Mouse (Mus musculus): ENCODE results near the gene Otub2. TPM values are rescaled to one million over a fixed set of nuclear protein-coding genes. Genes with fewer than 3 reads are reported as not detected.

The Otub2 gene
- polyA plus RNA-seq (2011; ENCODE audit: insufficient read depth, insufficient read length, low replicate concordance, missing spikeins): 9.0 and 13.3 TPM in 2 replicates

DNA sequence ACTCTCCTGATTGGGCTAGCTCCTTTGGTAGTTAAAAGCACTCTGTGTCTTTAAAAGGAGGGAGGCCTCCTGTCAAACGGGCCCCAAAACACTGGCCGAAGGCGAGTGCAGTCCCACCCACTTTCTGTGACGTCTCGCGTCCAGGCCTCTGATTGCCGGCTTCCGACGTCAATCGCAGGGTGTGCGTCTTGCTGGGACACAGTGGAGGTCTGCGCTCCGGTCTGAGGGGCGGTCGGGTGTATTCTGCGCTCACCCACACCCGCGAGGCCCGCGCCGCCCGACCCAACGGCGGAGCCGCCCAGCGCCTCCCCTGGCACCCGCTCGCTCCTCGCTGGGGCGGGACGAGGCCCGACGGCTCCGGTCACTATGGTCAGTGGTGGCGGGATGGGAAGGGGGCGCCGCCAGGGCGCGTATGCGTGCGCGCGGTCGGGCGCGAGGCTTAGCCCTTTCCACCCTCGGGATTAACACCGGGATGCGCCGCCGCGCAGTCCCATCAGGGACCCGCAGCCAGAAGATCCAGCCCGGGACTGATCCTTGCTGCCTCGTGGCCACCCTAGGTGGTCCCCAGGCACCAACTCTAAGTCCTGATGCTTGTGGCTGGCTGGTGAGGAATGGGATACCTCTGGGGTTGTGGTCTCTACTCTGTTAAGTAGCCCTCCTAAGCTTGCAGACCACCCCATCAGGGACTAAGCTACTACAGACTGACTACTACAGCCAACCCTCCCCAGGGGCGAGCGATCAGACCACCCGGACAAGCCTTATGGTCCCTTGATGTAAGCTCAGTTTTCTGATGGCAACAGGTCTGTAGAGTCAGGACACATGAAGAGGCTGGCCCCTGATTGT lies at the start of gene Otub2:
Gene Otub2, plus strand, starts transcription at position 178 of the 843 bp plus-strand sequence.
- H3K4me3 ChIP-seq (replicated peaks; ENCODE audit: control insufficient read depth, low read depth, low read length): peak within 1 kb of the TSS; percentile 73
- WGBS: 2% methylated on average over 58 of the region's 58 CpGs
- peak; percentile 81; the same call in 1 of the 2 replicates for TF ChIP-seq POLR2A (IDR thresholded peaks at IDR 0.05; ENCODE audit: borderline replicate concordance, control insufficient read depth, low read depth, low read length)
- TF ChIP-seq CTCF (IDR thresholded peaks at IDR 0.05; ENCODE audit: control insufficient read depth, insufficient read depth, low read length): no peak
- H3K27ac ChIP-seq (ENCODE audit: control insufficient read depth, insufficient read depth, low read depth, low read length, poor library complexity): peak within 1 kb of the TSS; percentile 80
- H3K4me1 ChIP-seq (ENCODE audit: control insufficient read depth, insufficient read depth, low read length): no peaks in the 10 kb centered on the region; the same call in none of the 2 replicates

DNA sequence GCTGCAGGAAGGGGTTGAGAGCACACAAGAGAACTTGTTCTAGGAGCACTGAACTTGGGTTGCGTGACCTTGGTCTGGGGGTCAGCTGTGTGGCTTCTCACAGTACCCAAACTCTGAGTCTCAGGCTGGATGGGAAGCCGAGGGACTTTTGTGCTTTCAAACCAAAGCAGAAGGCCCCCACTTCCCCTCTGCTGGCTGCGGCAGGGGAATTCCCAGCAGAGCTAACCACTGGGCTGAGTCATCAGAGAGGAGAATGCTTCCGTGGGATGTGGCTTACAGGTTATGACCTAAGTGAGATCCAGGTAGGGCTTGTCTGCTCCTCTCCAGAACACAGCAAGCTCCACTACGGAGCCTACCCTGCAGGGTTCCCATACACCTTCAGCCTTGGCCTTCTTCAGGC lies 47.3 kb upstream of the Otub2 start:
- WGBS: 5% methylated on average over 5 of the region's 5 CpGs
- H3K4me1 ChIP-seq (ENCODE audit: control insufficient read depth, insufficient read depth, low read length): peaks cover 12% of the 10 kb centered on the region
- peak overlapping the region; percentile 17 for H3K27ac ChIP-seq (ENCODE audit: control insufficient read depth, insufficient read depth, low read depth, low read length, poor library complexity)
- no peak overlapping the region for H3K4me3 ChIP-seq (replicated peaks; ENCODE audit: control insufficient read depth, low read depth, low read length)
- no peak for TF ChIP-seq POLR2A (IDR thresholded peaks at IDR 0.05; ENCODE audit: borderline replicate concordance, control insufficient read depth, low read depth, low read length)
- no peak for TF ChIP-seq CTCF (IDR thresholded peaks at IDR 0.05; ENCODE audit: control insufficient read depth, insufficient read depth, low read length)

DNA sequence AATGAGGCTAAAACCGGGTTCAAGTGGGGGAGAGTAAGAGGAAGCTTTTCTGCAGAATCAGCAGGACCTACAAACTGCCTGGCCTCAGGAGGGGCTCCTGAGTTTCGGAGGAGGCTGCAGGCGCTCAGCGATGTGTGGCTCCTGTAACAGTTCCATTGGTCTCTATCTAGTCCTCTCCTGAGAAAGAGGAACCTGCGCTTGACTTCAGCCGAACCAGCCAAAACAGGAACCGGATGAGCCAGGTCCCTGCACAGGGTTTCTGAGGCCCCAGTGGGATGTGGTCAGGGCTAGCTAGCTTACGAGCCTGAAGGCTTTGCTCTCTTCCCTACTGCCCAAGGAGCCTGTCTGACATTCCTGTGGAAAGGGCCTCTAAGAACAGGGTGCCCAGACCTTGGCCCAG lies 45.0 kb upstream of the Otub2 start:
- Histone ChIP-seq H3K27ac (ENCODE audit: control insufficient read depth, insufficient read depth, low read depth, low read length, poor library complexity) (peak overlapping the region; percentile 82), H3K4me1 (ENCODE audit: control insufficient read depth, insufficient read depth, low read length) (peaks cover 15% of the 10 kb centered on the region), H3K4me3 (replicated peaks; ENCODE audit: control insufficient read depth, low read depth, low read length) (no peak overlapping the region)
- TF ChIP-seq POLR2A (IDR thresholded peaks at IDR 0.05; ENCODE audit: borderline replicate concordance, control insufficient read depth, low read depth, low read length) (no peak), CTCF (IDR thresholded peaks at IDR 0.05; ENCODE audit: control insufficient read depth, insufficient read depth, low read length) (no peak)
- WGBS: 2% methylated on average over 8 of the region's 8 CpGs

DNA sequence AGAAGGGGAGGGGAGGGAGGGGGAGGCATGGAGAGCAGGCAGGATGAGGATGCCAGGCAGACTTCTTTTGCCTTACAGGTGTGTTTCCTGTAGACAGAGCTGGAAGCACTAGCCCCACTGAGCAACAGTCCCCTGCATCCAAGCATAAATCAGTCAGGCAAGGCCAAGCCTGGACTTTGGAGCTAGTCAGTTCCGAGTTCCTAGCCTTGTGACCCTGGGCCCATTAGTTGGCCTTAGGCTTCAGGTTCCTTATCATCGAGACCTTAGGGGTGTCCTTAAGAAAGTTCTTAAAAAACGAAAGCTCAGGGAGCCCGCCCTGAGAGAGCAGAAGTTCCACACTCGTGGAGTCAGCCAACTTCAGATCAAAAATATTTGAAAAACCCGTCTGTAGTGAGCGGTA lies 43.5 kb upstream of the Otub2 start:
- no peak overlapping the region for H3K4me3 ChIP-seq (replicated peaks; ENCODE audit: control insufficient read depth, low read depth, low read length)
- WGBS: 67% methylated on average over 7 of the region's 7 CpGs
- TF ChIP-seq CTCF (IDR thresholded peaks at IDR 0.05; ENCODE audit: control insufficient read depth, insufficient read depth, low read length) (no peak), POLR2A (IDR thresholded peaks at IDR 0.05; ENCODE audit: borderline replicate concordance, control insufficient read depth, low read depth, low read length) (no peak)
- H3K27ac ChIP-seq (ENCODE audit: control insufficient read depth, insufficient read depth, low read depth, low read length, poor library complexity): no peak overlapping the region
- peaks cover 14% of the 10 kb centered on the region for H3K4me1 ChIP-seq (ENCODE audit: control insufficient read depth, insufficient read depth, low read length)

DNA sequence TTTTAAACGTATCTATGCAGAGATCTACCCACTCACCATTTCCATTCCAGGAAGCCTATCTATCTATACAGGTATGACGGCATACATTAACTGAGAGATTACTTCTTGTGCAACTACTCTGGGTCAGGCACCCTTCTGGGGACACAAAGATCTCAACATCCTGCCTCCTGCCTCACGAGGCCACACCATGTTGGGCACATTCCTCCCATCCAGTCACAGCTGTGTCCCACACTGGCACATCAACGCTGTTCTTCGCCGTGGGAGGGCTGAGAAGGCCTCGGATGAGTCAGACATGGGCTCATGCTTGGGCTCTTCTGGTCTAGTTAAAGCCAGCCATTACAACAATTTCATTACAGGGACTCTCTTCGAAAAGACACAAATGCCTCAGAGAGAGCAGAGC lies 41.5 kb upstream of the Otub2 start:
- 77% methylated on average over 8 of the region's 8 CpGs for whole genome bisulfite sequencing
- Histone ChIP-seq H3K4me1 (ENCODE audit: control insufficient read depth, insufficient read depth, low read length) (peaks cover 10% of the 10 kb centered on the region), H3K4me3 (replicated peaks; ENCODE audit: control insufficient read depth, low read depth, low read length) (no peak overlapping the region), H3K27ac (ENCODE audit: control insufficient read depth, insufficient read depth, low read depth, low read length, poor library complexity) (no peak overlapping the region)
- TF ChIP-seq CTCF (IDR thresholded peaks at IDR 0.05; ENCODE audit: control insufficient read depth, insufficient read depth, low read length) (no peak), POLR2A (IDR thresholded peaks at IDR 0.05; ENCODE audit: borderline replicate concordance, control insufficient read depth, low read depth, low read length) (no peak)

DNA sequence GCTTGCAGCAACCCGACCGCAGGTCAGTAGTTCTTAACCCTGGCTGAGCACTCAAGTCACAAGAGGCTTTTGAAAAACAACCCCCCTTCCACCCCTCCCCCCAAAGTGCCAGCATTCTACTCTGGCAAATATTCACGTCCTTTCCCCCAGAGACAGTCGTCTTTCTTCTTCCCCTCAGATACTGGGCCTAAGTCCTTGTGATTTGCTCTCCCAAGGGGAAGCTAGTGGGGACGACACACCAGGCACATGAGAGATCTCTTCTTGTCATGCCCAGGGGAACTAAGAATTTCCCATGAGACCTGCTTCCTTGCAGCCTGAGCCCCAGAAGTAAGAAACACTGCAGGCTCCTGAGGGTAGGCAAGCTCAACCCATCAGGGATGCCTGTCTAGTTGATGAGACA lies 41.1 kb upstream of the Otub2 start:
- Histone ChIP-seq H3K27ac (ENCODE audit: control insufficient read depth, insufficient read depth, low read depth, low read length, poor library complexity) (no peak overlapping the region), H3K4me3 (replicated peaks; ENCODE audit: control insufficient read depth, low read depth, low read length) (no peak overlapping the region), H3K4me1 (ENCODE audit: control insufficient read depth, insufficient read depth, low read length) (peaks cover 10% of the 10 kb centered on the region)
- WGBS: 51% methylated on average over 5 of the region's 5 CpGs
- TF ChIP-seq CTCF (IDR thresholded peaks at IDR 0.05; ENCODE audit: control insufficient read depth, insufficient read depth, low read length) (no peak), POLR2A (IDR thresholded peaks at IDR 0.05; ENCODE audit: borderline replicate concordance, control insufficient read depth, low read depth, low read length) (no peak)

- TF ChIP-seq CTCF (IDR thresholded peaks at IDR 0.05; ENCODE audit: control insufficient read depth, insufficient read depth, low read length): peak; percentile 95
- TF ChIP-seq POLR2A (IDR thresholded peaks at IDR 0.05; ENCODE audit: borderline replicate concordance, control insufficient read depth, low read depth, low read length): no peak
Observed at GRCm38 (mm10) chr12:103348506-103348905, 40.0 kb upstream of the Otub2 start.

GRCm38 (mm10) chr12:103352735-103353134 lies 35.7 kb upstream of the Otub2 start:
- H3K27ac ChIP-seq (ENCODE audit: control insufficient read depth, insufficient read depth, low read depth, low read length, poor library complexity): no peak overlapping the region
- no peak overlapping the region for H3K4me3 ChIP-seq (replicated peaks; ENCODE audit: control insufficient read depth, low read depth, low read length)
- WGBS: 86% methylated on average over 6 of the region's 6 CpGs
- H3K4me1 ChIP-seq (ENCODE audit: control insufficient read depth, insufficient read depth, low read length): no peaks in the 10 kb centered on the region
- no peak for TF ChIP-seq POLR2A (IDR thresholded peaks at IDR 0.05; ENCODE audit: borderline replicate concordance, control insufficient read depth, low read depth, low read length)
- no peak for TF ChIP-seq CTCF (IDR thresholded peaks at IDR 0.05; ENCODE audit: control insufficient read depth, insufficient read depth, low read length)

More at GRCm38 (mm10) chr12:103348506-103348905, 40.0 kb upstream of the Otub2 start:
- no peak overlapping the region for H3K4me3 ChIP-seq (replicated peaks; ENCODE audit: control insufficient read depth, low read depth, low read length)
- no peak overlapping the region for H3K27ac ChIP-seq (ENCODE audit: control insufficient read depth, insufficient read depth, low read depth, low read length, poor library complexity)
- 0% methylated on average over 3 of the region's 3 CpGs for WGBS
- H3K4me1 ChIP-seq (ENCODE audit: control insufficient read depth, insufficient read depth, low read length): peaks cover 6% of the 10 kb centered on the region
